Mouse (Mus musculus) heart, postnatal 0 days (tissue): ENCODE measurements around the gene Zkscan2.

Experiments
- CTCF ChIP-seq: IDR thresholded peaks from 2 replicates; pipeline ENCODE4 v1.5.1; 2016; ENCODE audit warnings: antibody characterized with exemption, control low read depth, low read depth
- EP300 ChIP-seq: IDR thresholded peaks from 2 replicates; pipeline ENCODE4 v1.6.1; 2016; ENCODE audit warnings: antibody characterized with exemption, low read depth

DNA sequence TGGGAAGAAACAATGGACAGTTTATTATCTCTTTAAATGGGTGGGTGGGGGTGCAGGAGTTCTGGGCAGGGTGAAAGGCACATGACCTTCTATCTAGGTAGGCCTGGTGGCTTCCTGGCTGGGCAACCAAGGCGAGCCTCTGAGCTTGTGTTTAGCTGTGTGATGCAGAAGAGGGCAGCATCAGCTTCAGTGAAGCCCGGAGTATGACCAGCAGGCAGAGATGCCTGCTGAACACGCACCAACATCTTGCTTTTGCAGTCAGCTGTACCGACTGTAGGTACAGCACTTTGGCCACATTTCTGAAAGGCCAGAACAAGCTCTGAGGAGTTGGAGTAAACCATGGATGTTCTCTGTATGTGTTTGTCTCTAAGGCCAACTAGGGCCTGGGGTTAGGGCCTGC lies 36.7 kb downstream of the Zkscan2 start:
- no peak for TF ChIP-seq CTCF
- no peak for TF ChIP-seq EP300
